Mouse (Mus musculus): ENCODE results near the gene Cd22.
A peak's percentile ranks its signal among the peaks of the same experiment; 100 is the strongest.
"Not testable (repeated sequence)": the region's sequence is repeated elsewhere in the genome, so short reads cannot be mapped to it uniquely, and the experiment has no call there.

The Cd22 gene

DNA sequence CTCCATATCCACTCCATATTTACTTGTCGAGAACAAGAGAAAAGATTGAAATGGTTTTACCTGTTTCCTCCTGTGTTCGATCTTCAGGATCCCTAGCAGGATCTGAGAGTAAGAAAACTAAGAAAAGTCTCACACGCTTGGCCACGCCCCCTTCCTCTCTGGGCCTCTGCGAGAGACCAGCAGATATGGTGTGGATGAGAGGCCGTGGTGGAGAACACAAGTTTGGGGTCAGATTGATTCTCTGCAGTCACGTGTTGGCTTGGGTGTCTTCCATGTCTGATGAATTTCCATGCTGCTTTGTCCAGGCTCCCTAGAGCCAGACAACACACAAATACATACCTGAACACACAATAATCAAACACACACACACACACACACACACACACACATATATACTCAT, at the start of gene Cd22:
Gene Cd22, minus strand, starts transcription at position 167 of the 400 bp plus-strand sequence.
- DNase-seq (ENCODE audit: low spot score): no peak

DNA sequence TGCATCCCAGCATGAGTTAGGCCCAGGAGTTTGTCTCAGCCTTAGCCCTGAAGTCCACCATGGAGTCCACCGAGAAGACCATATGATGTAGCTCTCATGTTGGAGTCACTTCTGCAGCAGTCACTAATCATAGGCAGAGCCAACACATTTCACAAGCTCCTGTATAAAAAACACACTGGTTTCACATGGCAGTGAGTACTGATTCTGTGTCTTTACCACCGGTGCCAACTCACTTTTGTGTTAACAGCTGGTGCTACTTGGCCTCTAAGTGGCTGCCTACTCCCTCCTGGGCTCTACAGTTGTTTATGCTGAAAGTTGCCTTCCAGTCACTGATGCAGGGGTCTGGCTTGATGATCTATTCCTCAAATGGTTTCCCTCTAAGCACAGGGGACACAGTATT, 44.4 kb upstream of the Cd22 start, which contains the start of gene Hamp2:
Gene Hamp2, minus strand, starts transcription at position 101 of the 400 bp plus-strand sequence.
- not testable (repeated sequence) for DNase-seq (ENCODE audit: low spot score)

DNA sequence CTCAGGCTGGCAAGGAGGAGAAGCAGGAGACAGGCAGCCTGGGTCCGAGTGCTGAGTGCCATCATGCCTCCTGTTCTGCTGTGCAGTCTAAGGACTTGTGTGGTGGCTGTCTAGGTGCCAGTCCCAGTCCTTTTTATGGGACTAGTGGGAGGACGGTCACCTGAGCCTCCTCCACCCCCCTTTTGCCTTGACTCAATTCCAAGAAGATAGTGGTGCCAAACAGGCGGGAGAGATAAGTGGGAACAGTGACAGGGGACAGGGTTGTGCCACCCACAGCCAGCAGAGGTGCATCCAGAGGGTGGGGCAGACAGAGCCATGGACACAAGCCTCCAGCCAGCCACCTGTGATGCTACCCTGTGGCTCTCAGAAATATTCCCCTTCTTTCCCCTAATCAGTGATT, 43.9 kb upstream of the Cd22 start:
- no peak for DNase-seq (ENCODE audit: low spot score)

DNA sequence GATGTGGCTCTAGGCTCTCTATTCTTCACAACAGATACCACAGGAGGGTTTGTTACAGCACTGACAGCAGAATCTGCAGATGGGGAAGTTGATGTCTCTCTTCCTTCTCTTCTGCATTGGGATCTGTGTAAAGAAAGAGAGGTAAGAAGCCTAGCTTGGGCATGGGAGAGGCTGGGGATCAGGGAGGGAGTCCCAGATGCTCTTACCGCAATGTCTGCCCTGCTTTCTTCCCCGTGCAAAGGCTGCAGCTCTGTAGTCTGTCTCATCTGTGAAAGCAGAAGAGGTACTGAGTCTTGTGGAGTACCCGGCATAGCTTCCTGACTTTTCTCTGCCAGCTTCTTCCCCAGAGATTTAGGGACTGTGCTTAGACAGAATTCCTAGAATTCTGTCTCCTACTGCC, 42.3 kb upstream of the Cd22 start:
- DNase-seq (ENCODE audit: low spot score): not testable (repeated sequence)

DNA sequence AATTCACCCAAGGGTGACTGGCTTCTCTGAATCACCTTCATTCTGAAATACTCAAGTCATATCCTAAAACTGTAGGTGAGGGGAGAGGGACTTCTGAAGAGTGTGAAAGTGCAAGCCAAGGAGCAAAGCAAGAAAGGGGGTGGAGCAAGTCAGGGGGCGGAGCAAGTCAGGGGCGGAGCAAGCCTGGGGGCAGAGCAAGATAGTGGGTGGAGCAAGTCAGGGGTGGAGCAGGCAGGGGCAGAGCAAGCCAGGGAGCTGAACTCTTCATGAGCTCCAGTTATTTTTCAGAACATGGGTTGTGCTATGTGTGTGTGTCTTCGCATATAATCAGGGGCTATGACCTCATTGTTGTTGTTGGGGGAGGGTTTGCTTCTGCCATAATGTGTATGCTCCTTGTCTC, 40.1 kb upstream of the Cd22 start:
- DNase-seq (ENCODE audit: low spot score): peak; percentile 45

DNA sequence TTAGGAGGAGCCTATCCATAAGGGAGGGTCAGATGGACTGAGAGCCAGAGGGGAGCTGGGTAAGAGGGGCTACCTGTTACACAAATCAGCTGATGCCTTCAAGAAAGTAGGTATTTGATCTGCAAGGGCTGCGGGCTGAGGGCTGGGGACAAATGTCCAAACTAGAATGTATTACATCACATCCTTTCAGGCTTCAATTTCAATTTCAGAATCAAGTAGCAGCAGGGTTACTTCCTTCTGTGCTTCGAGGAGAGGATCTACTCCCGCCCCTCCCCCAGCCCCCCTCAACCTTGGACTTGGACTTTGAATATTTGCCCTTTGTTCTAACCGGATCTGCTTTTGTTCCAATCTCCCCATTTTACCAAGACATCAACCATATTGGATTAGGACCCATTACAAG, 37.1 kb upstream of the Cd22 start:
- DNase-seq (ENCODE audit: low spot score): no peak

DNA sequence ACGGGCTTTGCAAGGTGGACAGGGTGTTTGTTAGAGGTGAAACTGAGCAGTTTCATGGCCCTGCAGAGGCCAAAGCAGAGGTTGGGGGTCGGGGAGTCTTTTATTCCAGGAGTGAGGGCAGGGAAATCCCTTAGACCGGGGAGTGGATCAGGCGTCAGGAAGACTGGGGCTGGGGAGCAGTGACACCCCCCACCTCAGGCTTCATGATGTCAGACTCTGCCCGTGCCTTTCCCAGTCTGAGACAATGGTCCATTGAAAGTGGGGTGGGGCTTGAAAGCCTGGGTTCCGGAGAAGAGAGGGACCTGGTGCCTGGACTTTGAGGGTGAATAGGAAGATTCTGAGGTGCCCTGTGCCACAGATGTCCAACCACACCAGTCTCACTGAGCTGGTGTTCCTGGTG, 36.6 kb upstream of the Cd22 start:
- no peak for DNase-seq (ENCODE audit: low spot score)

DNA sequence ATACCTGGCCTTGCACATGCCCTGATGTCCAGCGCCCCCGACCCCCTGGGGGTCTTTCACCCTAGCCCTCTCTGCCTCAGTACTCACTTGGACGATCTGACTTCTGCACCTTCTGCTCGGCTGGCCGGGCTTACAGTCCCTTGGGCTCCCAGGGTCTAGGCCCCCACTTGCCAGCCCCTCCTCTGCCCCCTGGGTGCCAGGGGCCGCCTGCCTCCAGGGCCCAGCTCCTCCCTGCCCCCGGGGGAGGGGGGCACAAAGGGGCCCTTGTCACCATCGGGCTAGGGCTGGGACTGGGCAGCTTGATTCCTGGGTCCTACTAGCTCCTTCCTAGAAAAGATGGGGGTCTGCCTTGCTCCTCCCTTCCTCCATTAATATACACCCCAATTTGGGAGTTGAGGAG, 34.6 kb upstream of the Cd22 start, which contains the start of gene Mag:
Gene Mag, minus strand, starts transcription at position 142 of the 400 bp plus-strand sequence.
- DNase-seq (ENCODE audit: low spot score): no peak

DNA sequence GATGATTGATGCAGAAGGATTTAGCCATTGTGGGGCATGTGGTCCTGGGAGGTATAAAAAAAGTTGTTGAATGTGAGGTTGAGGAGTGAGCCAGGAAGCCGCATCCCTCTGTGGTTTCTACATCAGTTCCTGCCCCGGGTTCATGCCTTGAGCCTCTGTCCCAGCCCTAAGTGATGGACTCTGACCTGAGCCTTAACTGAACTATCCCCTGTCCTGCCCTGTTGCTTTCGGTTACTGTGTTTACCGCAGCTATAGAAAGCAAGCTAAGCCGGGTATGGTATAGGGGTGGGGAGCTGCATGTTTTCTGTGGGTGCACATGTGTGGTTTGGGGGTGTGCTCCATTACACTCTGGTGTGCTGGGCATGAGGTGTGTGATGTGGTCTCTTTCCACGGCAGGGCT, 29.6 kb upstream of the Cd22 start:
- no peak for DNase-seq (ENCODE audit: low spot score)

DNA sequence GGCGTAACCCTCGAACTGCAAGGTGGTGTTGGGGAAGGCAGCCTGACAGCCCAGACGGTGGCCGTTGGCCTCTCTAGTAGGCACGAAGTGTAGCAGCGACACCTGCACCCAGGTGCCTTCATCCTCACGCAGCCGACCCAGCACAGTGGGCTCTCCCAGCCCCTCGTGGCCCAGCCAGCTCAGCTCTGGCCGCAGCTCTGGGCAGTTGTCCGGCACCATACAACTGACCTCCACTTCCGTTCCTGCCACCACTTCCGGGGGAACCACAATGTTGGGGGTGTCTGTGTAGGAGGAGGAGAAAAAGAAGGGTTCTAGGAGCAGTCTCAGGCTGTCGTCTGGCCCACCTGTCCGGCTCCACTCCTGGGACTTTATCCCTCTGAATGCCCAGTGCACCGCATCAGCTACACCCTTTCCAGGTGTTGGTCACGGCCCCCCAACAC, 28.9 kb upstream of the Cd22 start:
- no peak for DNase-seq (ENCODE audit: low spot score)

DNA sequence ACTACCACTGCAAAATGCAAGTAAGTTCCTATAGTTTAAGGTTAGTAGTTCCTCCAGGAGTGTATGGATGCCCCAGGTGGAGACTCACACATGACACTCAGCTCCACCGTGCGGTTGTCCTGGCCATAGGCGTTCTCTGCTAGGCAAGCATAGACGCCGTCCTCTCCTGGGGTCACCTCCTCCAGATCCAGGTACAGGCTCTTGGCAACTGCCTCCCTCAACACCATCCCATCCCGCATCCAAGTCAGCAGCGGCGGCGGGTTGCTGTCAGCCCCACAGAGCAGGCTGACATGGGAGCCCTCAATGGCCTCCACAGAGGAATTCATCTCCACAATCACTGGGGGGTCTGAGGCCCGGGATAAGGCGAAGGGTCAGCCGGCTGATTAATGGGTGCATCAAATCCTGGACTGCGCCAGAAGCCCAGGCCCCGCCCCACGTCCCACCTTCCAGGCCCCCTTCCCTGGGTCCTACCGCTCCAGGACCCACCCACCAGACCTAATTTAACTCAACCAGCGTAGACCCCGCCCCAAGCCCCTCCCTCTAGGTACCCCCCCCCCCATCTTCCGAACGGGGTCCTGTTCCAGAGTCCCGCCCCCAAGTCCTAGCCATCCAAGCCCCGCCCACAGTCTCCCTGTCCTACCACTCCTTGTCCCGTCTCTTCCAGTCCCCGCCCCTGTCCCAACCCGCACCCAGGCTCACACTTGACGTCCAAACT, 28.3 kb upstream of the Cd22 start:
- no peak for DNase-seq (ENCODE audit: low spot score)

DNA sequence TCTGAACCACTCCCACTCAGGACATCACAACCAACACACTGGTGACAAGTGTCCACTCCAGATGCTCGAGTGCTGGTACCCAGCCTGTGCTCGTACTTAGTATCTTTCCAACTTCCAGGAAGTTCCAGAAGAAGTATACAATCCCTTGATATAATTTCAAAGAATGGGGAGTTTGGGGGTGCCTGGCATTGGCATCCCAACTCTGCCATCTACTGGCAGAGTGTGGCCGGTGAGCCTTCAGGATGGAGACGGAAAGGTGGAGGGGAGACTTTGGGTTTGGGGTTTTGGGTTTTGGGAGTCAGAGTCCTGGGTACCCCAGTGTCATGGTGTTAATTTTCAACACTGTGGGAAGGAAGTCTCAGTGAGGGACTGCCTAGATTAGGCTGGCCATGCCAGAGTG, 23.9 kb upstream of the Cd22 start:
- no peak for DNase-seq (ENCODE audit: low spot score)

DNA sequence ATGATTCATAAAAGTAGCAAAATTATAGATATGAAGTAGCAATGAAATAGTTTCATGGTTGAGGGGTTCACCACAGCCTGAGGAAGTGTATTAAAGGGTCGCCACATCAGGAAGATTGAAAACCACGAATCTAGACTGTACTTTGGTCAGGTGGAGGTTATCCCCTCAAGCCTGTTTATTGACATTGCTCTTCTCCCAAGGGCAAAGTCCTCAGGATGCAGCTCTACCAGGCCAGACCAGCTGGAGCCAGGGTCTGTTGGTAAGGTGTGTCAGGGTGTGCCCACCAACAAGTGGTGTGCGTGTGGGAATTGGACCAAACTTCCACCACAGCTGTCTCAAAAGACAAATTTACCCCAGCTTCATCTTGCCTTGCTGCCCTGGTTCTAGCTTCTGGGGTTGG, 15.1 kb upstream of the Cd22 start:
- no peak for DNase-seq (ENCODE audit: low spot score)

DNA sequence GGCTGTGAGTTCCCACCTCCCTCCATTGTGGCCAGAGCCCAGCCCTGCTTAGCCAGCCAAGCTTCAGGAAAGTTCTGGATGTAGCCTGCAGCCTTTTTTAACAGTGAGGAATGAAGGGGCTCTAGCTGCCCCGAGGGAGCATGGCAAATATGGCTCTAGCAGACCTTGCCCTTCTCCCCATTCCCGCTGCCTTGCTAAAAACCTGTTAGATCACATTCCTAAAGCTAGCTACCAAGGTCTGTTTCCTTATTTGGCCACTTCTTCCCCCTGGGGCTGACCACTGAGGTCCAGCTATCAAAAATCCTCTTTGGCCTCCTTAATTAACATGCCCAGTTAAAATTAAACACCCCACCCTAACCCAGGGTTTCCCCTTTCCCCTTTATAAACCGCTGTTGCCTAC, 12.4 kb upstream of the Cd22 start:
- DNase-seq (ENCODE audit: low spot score): no peak

DNA sequence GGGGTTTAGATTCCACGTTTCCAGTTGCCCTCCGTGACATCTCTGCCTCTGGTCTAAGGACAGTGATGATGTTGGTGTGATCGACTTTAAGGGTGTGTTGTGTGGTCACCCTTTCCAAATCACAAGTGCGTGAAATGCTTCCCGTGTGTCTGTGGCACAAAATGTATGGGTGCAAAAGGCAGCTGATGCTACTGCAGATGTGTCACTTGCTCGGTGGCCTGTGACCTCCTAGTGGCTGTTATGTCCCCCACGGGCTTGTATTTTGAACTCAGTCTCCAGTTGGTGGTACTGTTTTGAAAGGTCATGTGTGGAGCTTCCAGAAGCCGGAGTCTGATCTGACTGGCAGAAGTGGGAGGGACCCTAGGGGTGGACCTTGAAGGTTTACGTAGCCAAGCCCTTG, 11.6 kb upstream of the Cd22 start:
- no peak for DNase-seq (ENCODE audit: low spot score)

DNA sequence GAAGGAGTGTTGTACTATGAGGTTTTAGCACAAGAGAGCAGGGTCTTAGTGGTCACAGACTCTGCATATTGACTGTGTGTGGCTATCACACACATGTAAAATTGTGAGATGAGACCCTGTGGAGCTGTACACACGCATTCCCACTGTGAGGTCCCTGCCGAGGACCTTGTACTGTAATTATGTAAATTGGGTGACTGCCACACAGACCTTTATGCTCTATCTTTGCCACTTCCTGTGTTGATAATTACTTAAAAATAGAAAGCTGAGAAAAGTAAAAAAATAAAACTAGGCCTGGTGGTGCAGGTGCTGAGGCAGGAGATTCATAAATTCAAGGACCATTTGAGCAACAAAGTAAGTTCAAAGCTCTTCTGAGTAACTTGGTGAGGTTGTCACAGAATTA, 10.5 kb upstream of the Cd22 start:
- no peak for DNase-seq (ENCODE audit: low spot score)

DNA sequence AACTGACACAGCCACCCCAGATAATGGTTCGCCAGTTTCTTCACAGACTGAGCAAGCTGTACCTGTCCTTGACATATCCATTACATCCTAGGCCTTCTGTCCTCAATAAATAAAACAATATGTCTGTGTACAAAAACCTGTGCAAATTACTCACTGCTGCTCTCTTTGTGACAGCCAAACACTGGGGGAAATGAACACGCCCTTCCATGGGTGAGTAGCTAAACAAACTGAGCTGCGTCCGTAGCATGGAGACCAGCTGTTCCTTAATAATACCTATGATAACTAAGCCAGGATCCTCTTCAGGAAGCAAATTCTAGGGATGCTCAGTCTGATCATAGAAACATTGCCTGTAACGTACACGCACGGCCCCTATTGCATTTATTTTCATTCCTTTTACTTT, 8.6 kb upstream of the Cd22 start:
- no peak for DNase-seq (ENCODE audit: low spot score)

DNA sequence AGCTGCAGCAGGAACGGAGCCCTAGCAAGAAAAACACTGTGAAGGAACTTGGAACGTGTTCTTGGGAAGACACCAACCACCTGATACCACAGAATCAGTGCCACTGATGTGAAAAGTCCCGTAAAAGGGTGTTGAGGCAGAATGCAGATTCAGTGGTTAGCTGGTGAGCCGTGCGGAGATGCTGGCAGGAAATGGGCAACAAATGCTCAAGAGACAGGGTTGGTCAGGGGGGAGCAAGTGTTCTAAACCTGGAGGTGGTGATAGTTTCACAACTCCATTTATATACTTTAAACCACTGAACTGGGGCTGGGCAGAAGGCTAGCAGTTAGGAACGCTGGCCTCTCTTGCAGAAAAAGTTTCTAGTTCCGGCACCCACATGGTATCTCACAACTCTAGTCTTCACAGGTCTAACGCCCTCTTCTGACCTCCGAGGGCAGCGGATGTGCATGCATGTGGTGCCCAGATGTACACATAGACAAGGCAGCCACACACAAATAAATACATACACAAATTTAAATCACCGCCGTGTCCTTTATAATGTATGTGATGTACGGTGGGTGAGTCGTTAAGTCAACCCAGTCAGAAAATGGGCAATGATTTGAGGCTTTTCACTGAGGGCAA, 7.5 kb upstream of the Cd22 start:
- DNase-seq (ENCODE audit: low spot score): no peak

DNA sequence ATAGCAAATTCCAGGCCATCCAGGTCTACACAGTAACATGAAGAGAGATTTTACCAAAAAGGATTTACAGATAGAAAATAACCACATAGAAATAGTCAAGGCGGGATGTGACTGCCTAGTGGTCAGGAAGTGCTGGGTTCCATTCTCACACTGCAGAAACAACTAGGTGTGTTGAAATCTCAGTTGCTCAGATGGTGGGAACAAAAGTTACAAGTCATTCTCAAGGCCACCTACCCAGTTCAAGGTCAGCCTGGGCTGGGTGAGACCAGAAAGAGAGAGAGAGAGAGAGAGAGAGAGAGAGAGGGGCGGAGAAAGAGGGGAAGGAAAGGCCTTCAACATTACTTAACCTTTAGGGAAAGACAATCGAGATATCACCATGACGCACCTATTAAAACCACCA, 6.7 kb upstream of the Cd22 start:
- DNase-seq (ENCODE audit: low spot score): no peak

DNA sequence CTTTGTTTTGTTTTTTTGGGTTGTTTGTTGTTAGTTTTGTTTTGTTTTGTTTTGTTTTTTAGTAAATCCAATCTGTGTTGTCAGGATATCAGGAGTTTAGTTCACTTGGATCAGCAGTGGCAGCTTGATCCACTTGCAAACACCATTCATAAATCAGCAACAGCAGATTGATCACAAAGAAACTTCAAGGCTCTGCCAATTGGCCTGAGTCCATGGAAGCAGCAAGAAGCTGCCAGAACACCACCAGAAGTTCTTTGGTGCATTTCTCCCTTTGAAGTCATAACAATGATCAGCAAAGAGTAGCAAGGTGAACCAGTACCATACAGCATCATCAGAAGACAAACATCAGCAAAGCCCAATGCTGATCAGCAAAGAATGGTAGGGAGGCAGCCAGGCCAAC, 3.9 kb upstream of the Cd22 start:
- DNase-seq (ENCODE audit: low spot score): no peak

DNA sequence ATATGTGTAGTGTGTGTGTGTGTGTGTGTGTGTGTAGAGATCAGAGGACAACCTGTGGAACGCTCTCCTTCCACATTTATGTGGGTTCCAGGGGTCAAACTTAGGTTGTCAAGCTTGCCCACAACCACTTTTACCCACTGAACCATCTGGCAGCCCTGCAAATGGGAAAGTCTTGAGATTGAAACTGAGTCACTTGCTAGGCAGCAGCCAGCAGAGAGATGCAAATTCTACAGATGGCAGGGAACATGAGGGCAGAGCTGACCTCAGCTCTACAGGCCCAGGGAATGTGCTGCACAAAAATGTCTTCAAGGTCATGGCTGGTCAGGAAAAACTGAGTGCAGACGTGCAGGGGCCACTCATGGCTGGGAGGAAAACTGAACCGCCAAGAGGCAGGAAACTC, 1.2 kb upstream of the Cd22 start:
- DNase-seq (ENCODE audit: low spot score): no peak

DNA sequence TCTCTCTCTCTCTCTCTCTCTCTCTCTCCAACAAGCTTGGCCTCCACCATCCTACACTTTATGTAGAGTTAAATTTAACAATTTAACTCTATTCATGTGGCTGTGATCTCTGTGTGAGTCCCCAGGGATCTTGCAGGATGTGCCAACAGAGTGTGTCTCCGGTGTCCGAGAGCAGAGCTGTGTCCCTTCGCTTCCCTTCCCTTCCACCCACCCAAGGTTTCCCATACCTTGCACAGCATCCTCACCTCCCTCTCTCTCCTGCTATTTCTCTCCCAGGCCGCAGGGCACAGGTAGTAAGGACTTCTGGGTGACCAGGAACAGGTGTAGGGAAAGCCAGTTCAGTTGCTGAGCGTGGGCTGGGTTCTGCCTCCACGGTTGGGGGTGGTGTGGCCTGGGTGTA, 1.2 kb downstream of the Cd22 start:
- DNase-seq (ENCODE audit: low spot score): no peak

DNA sequence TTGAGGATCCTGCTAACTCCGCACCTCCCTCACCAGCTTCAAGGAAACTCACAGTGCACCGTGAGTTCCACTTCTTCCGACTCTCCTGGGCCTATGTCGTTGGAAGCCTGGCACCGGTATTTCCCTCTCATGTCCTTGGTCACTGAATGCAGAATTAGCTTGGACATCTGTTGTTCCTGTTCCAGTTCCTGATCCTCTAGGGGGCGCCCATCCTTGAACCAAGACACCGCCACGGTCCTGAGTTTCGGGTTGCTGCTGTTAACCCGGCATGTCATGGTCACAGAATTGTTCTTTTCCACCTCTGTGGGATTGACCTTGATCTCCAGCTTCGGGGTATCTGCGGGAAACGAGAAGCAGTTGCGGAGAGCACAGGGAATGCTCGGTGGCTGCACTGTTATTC, 7.1 kb downstream of the Cd22 start:
- DNase-seq (ENCODE audit: low spot score): peak; percentile 25

DNA sequence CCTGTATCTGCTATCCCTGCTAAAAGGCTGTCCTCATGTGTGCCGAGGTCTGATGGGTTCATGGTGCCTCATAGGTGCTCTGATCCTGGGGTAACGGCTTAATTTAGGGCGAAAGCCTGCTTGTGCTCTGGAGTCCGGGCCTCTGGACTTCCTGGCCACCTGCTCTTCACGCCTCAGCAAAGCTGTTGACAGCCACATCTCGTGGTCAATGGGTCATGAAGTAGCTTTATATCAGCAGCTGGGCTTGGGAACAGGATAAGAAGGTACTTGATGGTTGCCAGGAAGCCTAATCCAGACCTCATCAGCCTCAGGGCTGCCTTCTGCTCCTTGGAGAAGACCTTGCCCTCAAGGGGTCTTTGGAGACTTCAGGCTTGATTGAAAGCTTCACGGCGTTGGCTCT, 16.8 kb downstream of the Cd22 start:
- DNase-seq (ENCODE audit: low spot score): no peak
